Mouse (Mus musculus): ENCODE measurements around the gene Atp9a.

Gene Atp9a

DNA sequence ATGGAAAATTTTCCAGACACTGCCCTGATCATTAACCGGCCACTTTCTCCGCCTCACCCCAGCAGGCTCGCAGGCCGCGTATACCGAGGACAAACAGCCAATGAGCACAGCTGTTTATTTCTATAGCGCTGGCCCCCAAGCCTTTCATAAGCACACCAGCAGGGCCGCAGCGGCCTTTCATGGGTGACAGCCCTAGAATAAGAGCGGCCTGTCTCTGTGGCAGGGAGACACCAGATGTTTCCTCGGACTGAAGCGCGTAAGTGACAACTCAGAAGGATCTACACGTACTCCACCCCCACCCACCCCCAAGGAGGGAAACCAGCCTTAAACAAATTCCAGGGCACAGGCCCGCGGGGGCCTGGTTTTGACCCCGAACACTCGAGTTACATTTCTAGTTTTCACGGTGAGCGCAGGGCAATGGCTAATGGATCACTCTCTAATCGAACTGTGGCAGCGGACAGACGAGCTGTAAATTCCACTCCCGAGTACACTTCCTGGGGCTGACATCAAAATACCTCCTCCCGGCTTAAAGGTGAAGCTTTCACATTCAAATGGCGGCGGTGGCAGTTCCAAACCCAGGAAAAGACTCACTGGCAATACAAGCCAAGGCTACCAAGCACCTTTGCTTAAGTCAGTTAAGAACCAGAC lies 47.7 kb downstream of the Atp9a start:
- in situ Hi-C loops (cut with MboI; ENCODE audit: low pct_unique_long_range_greater_than_20kb in 1 of 2, low sequenced_read_pairs in 2 of 2, unreplicated experiment in 1 of 2) = no loop called here

- in situ Hi-C loops (cut with MboI; ENCODE audit: low pct_unique_long_range_greater_than_20kb in 1 of 2, low sequenced_read_pairs in 2 of 2, unreplicated experiment in 1 of 2) = no loop called here
Observed at GRCm38 (mm10) chr2:168691774-168692173, 50.4 kb downstream of the Atp9a start.

DNA sequence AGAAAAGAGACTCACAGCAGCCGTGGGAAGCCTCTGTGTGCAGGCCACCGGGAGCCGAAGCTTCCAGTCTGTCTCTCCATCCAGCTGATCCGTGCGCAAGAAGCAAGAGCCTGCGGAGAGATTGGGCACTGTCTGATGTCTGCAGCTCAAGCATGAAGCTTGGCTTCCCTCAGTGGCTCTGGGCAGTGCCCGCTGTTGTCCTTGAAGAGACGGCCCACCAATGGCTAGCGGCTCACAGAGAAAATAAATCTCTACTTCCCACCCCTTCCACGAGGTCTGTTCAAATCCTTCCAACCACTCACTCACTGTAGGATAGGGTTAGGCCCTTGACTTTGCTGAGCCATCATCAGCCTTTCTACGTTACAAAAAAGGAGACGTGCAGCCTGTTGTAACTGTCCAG lies 54.9 kb downstream of the Atp9a start:
- in situ Hi-C loops (cut with MboI; ENCODE audit: low pct_unique_long_range_greater_than_20kb in 1 of 2, low sequenced_read_pairs in 2 of 2, unreplicated experiment in 1 of 2) = no loop called here

DNA sequence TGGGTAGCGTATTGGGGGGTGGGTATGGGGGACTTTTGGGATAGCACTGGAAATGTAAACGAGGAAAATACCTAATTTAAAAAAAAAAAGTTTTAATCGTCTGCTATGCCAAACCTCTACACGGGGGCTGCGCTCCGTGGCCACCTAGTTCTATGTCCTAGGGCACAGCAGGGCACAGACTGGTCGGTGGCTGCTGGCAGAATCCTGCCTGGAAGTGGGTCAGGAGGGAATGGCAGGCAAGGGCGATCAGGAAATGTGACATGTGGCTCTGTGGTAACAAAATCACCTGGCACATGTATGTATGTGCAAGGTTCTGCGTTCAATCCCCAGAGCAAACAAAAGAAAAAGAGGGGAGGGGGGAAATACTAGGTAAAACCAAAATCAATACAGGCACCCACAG lies 56.3 kb downstream of the Atp9a start:
- in situ Hi-C loops (cut with MboI; ENCODE audit: low pct_unique_long_range_greater_than_20kb in 1 of 2, low sequenced_read_pairs in 2 of 2, unreplicated experiment in 1 of 2) = no loop called here

DNA sequence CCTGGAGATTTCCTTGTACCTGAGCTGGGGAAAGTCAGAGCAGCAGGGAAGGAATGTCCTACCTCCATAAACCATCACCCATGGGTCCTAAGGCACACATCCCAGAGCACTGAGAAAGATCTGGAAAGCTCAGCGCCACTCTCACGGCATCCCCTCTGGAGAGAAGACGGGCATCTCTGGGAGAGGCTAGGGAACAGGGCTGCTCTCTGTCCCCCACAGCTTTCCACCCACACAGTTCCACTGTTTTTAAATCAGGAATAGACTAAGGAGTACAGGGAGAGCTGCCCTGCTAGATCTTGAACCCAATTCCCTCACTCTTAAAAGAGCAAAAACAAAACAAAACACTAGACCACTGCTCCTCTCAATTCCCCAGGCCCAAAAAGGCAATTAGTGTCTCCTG lies 57.5 kb downstream of the Atp9a start:
- in situ Hi-C loops (cut with MboI; ENCODE audit: low pct_unique_long_range_greater_than_20kb in 1 of 2, low sequenced_read_pairs in 2 of 2, unreplicated experiment in 1 of 2) = no loop called here

GRCm38 (mm10) chr2:168683520-168684150 lies 58.6 kb downstream of the Atp9a start:
- in situ Hi-C loops (cut with MboI; ENCODE audit: low pct_unique_long_range_greater_than_20kb in 1 of 2, low sequenced_read_pairs in 2 of 2, unreplicated experiment in 1 of 2) = no loop called here

DNA sequence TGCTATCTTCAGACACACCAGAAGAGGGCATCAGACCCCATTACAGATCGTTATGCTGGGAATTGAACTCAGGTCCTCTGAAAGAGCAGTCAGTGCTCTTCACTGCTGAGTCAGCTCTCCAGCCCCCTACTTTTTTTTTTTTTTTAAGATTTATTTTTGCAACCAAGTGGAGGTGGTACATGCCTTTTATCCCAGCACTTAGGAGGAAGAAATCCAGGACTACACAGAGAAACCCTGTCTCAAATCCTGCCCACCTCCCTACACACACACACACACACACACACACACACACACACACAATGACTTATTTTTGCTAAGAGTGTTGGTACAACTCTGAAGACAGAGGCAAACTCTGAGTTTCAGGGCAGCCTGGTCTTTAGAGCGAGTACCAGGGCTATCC lies 59.5 kb downstream of the Atp9a start:
- in situ Hi-C loops (cut with MboI; ENCODE audit: low pct_unique_long_range_greater_than_20kb in 1 of 2, low sequenced_read_pairs in 2 of 2, unreplicated experiment in 1 of 2) = no loop called here

DNA sequence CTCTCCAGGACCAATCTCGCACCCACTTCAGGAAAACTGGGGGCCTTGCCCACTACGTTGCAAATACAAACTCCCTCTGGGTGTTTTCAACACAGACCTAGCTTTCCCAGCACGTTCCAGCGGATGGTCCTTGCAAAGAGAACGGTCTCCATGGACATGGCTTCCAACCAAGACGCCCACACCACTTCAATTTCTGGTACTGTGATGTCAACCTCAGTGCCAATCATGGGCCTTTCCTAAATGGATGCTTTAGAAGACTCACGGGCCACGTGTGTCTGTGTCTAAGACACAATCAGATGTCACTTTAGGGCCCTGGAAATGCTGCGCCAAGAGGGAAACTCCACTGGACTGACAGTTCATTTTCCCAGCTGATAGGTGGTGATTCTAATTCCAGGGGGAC lies 60.7 kb downstream of the Atp9a start:
- in situ Hi-C loops (cut with MboI; ENCODE audit: low pct_unique_long_range_greater_than_20kb in 1 of 2, low sequenced_read_pairs in 2 of 2, unreplicated experiment in 1 of 2) = no loop called here

DNA sequence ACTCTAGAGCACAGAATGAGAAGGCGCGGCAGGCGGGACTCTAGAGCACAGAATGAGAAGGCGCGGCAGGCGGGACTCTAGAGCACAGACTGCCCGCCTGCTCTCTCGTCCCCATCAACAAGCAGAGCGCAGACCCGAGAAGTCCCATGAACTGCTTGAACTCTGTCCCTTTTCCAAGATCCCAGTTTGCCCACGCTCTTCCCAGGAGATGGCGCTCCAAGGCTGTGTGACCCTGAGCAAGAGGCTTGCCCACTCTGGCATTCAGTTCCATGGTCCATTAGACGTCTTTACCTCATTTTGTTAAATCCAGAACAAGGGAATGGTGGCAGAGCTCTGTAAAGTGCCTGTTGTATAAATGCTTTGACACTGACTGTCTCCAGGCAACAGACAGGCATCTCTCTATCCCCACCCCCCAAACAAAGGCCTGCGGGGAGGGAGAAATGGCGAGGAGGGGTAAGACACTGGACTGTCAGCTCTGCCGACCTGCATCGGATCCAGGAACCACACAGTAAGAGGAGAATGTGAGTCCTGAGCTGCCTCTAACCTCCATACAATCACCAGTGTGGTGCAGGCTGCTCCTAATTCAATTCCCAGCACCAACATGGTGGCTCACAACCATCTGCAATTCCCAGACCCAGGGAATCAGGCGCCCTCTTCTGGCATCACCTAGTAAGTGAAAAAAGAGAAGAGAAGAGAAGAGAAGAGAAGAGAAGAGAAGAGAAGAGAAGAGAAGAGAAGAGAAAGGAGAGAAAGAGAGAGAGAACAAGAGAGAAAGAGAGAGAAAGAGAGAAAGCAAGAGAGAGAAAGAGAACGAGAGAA lies 62.6 kb downstream of the Atp9a start:
- in situ Hi-C loops (cut with MboI; ENCODE audit: low pct_unique_long_range_greater_than_20kb in 1 of 2, low sequenced_read_pairs in 2 of 2, unreplicated experiment in 1 of 2) = no loop called here

GRCm38 (mm10) chr2:168678662-168679294 lies 63.4 kb downstream of the Atp9a start:
- in situ Hi-C loops (cut with MboI; ENCODE audit: low pct_unique_long_range_greater_than_20kb in 1 of 2, low sequenced_read_pairs in 2 of 2, unreplicated experiment in 1 of 2) = no loop called here

- in situ Hi-C loops (cut with MboI; ENCODE audit: low pct_unique_long_range_greater_than_20kb in 1 of 2, low sequenced_read_pairs in 2 of 2, unreplicated experiment in 1 of 2) = no loop called here
Observed at GRCm38 (mm10) chr2:168677650-168678049, 64.6 kb downstream of the Atp9a start.

GRCm38 (mm10) chr2:168671724-168672123 lies 70.5 kb downstream of the Atp9a start:
- in situ Hi-C loops (cut with MboI; ENCODE audit: low pct_unique_long_range_greater_than_20kb in 1 of 2, low sequenced_read_pairs in 2 of 2, unreplicated experiment in 1 of 2) = no loop called here

- in situ Hi-C loops (cut with MboI; ENCODE audit: low pct_unique_long_range_greater_than_20kb in 1 of 2, low sequenced_read_pairs in 2 of 2, unreplicated experiment in 1 of 2) = no loop called here
Observed at GRCm38 (mm10) chr2:168670241-168670640, 72.0 kb downstream of the Atp9a start.

DNA sequence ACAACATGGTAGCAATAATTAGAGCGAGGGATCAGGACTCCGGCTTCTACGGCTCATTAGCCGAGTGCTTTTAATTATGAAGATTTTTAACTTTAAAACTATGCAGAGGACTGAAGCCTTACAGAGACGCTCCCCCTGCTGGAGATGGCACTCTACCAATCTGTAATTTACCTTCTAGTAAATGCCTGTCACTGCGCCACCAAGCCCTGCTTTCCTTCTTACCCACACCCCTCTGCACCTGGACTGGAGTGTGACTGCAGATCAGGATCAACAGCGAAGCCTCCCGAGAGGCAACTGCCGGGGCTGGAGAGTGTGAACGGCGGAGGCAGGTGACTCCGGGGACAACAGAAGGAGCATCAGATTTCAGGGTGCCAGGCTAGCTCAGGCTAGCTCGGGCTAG lies 72.4 kb downstream of the Atp9a start:
- in situ Hi-C loops (cut with MboI; ENCODE audit: low pct_unique_long_range_greater_than_20kb in 1 of 2, low sequenced_read_pairs in 2 of 2, unreplicated experiment in 1 of 2) = loop anchor here in 1 of 2 experiments (5.0 kb wide), 1 partner anchor 198 kb away; no protein-coding TSS in a partner anchor

GRCm38 (mm10) chr2:168667745-168668144 lies 74.5 kb downstream of the Atp9a start:
- in situ Hi-C loops (cut with MboI; ENCODE audit: low pct_unique_long_range_greater_than_20kb in 1 of 2, low sequenced_read_pairs in 2 of 2, unreplicated experiment in 1 of 2) = loop anchor here in 1 of 2 experiments (5.0 kb wide), 1 partner anchor 200 kb away; no protein-coding TSS in a partner anchor

GRCm38 (mm10) chr2:168665680-168666079 lies 76.5 kb downstream of the Atp9a start:
- in situ Hi-C loops (cut with MboI; ENCODE audit: low pct_unique_long_range_greater_than_20kb in 1 of 2, low sequenced_read_pairs in 2 of 2, unreplicated experiment in 1 of 2) = loop anchor here in 1 of 2 experiments (5.0 kb wide), 1 partner anchor 202 kb away; no protein-coding TSS in a partner anchor

DNA sequence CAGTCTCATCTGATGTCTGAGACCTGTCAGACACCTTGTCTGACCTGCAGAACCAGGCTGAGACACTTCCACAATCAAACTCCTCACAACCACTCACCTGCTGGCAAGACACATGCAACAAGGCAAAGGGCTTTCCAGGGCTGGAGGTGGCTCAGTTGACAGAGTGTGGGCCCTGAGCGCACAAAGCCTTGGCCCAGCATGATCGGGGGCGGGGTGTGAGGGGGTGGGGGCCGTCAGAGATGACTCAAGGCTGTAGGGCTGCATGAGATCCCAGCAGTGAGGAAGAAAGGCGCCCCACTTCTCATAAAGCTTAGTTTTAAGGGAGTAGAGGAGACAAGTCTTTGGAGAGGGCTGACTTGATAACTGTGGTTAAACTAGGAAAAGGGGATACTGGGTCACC lies 78.5 kb downstream of the Atp9a start:
- in situ Hi-C loops (cut with MboI; ENCODE audit: low pct_unique_long_range_greater_than_20kb in 1 of 2, low sequenced_read_pairs in 2 of 2, unreplicated experiment in 1 of 2) = no loop called here

- in situ Hi-C loops (cut with MboI; ENCODE audit: low pct_unique_long_range_greater_than_20kb in 1 of 2, low sequenced_read_pairs in 2 of 2, unreplicated experiment in 1 of 2) = no loop called here
Observed at GRCm38 (mm10) chr2:168663216-168663615, 79.0 kb downstream of the Atp9a start.

DNA sequence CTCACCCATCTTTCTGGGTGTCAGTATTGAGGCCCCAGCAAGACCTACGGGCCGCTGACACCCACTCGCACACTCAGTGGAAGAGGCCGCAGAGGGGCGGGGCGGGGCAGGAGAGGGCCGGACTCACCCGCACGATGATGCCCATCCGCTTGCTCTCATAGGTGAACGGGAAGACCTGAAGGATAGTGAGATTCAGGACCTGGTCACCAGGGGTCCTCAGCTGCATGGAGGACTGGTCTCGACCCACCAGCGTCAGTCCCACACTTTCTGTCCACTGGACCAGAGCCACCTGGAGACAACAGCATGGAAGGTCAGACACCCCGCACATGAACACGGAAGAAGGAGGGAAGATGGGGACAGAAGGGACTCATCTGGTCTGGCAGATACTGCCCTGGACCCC lies 80.4 kb downstream of the Atp9a start:
- in situ Hi-C loops (cut with MboI; ENCODE audit: low pct_unique_long_range_greater_than_20kb in 1 of 2, low sequenced_read_pairs in 2 of 2, unreplicated experiment in 1 of 2) = no loop called here

Data from mouse embryonic stem cell (cell line).